Mouse (Mus musculus): ENCODE results near the gene Tmem115. TPM values are rescaled to one million over a fixed set of nuclear protein-coding genes. Genes with fewer than 3 reads are reported as not detected.

Gene Tmem115
- total RNA-seq (2022): 10 to 100 TPM; 21.2 to 25.6 (median 22.2) TPM

DNA sequence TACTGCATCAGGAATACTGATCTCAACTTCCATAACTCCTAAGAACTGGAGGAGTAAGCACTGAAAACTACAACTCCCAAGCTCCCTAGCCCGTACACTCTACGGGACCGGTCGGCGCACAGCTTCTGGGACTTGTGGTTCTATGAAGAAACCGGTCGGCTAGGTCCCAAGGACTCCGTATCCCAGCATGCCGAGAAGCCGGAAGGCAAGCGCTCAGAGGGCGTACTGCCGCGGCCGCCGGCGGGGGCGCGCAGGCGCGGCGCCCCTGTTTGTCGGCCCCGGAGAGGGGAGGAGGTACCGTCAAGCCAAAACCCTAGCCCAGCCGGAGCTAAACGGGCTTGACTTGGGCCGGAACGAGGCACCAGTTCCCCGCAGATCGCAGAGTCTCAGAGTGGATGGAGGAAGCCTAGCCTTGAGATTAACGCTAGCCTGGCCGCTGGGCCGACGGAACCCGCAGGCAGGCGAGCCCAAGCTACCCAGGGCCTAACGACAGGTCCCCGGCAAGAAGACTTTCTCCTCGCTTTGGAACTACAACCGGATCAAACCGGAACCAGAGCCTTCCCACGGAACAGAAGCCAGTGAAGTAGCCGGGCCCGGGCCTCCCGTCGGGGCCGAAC, at the start of gene Tmem115:
Gene Tmem115 (plus strand): TSS at position 155 of the 617 bp plus-strand sequence.
- peak; percentile 96 for DNase-seq (ENCODE audit: low spot score)

GRCm38 (mm10) chr9:107484302-107484701, 49.4 kb upstream of the Tmem115 start:
- DNase-seq (ENCODE audit: low spot score): no peak

GRCm38 (mm10) chr9:107484766-107485165, 49.0 kb upstream of the Tmem115 start:
- DNase-seq (ENCODE audit: low spot score): no peak

DNA sequence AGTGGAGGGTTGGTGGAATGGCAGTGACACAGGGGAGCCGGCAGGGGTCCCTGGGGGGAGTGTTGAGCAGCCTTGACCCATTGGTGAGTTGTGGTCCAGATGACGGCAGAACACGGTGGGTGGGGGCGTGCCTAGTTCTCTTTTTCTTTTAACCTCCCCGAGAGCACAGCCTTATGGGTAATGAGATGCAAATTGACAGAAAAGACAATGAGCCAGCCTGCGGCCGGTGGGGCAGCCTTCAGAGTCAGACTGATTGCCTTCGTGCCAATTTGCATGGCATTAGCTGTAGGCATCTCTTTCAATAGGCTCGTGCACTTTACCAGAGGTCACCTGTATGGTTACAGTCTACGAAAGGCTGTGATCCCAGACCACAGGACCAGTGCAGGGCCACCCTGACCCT, 47.7 kb upstream of the Tmem115 start:
- DNase-seq (ENCODE audit: low spot score): no peak

GRCm38 (mm10) chr9:107486507-107487225, 47.1 kb upstream of the Tmem115 start:
- peak; percentile 10 for DNase-seq (ENCODE audit: low spot score)

- no peak for DNase-seq (ENCODE audit: low spot score)
Observed at GRCm38 (mm10) chr9:107490146-107490545, 43.6 kb upstream of the Tmem115 start.

- no peak for DNase-seq (ENCODE audit: low spot score)
Observed at GRCm38 (mm10) chr9:107490625-107491024, 43.1 kb upstream of the Tmem115 start.

GRCm38 (mm10) chr9:107493511-107493910, 40.2 kb upstream of the Tmem115 start:
- no peak for DNase-seq (ENCODE audit: low spot score)

DNA sequence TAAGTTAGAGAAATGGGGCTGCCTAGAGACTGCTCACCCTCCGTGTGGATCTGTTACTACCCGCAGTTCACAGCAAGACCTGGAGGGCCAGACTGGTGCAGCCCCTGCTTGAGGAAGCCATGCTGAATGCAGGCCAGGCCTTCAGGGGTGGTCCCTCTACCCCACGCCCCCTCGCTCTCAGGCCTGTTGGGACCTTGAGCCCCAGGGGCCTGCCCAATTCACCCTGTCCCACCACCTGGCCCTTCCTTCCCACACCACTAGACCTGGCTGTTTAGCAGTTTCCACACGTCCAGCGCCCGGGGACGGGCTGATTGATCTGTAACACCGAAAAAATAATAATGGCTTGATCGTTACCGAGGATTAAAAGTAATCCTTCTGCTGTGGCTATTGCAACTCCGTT, 39.5 kb upstream of the Tmem115 start:
- no peak for DNase-seq (ENCODE audit: low spot score)

DNA sequence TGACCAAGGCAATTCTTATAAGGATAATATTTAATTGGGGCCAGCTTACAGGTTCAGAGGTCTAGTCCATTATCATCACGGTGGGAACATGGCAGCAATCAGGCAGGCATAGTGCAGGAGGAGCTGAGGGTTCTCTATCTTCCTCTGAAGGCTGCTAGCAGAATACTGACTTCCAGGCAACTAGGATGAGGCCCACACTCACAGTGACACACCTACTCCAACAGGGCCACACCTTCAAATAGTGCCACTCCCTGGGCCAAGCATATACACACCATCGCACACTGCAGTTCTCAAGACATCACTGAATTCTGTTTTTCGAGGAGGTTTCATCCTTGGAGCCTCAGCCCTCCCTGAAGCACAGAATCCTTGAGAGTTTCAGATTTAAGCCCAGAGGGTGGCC, 37.4 kb upstream of the Tmem115 start:
- DNase-seq (ENCODE audit: low spot score): no peak

DNA sequence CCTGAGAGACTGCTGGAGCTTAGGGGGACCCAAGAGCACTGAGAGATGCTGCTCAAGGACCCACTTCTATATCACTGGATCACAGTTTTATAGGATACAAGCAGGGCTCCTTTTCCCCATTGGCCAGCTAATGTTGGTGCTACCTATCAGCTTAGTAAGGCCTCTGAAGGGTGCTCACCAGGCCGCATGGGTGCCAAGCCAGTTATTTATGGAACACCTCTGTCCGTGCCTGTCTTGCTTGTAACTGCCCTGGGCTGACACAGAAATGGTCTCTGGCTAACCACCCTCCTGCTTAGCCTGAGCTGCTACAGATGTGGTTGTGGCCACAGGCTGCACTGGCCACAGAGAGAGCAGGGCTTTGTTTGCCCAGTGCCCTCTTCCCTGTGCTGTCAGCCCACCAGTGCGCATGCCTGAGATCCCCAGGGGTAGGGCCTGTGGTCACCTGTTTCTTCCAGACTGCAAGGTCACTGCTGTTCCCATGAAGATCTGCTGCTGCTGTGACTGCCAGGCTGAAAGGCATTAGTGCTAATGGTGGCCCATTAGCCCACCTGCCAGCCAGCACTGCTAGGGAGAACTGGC, 32.9 kb upstream of the Tmem115 start:
- DNase-seq (ENCODE audit: low spot score): peak; percentile 8

DNA sequence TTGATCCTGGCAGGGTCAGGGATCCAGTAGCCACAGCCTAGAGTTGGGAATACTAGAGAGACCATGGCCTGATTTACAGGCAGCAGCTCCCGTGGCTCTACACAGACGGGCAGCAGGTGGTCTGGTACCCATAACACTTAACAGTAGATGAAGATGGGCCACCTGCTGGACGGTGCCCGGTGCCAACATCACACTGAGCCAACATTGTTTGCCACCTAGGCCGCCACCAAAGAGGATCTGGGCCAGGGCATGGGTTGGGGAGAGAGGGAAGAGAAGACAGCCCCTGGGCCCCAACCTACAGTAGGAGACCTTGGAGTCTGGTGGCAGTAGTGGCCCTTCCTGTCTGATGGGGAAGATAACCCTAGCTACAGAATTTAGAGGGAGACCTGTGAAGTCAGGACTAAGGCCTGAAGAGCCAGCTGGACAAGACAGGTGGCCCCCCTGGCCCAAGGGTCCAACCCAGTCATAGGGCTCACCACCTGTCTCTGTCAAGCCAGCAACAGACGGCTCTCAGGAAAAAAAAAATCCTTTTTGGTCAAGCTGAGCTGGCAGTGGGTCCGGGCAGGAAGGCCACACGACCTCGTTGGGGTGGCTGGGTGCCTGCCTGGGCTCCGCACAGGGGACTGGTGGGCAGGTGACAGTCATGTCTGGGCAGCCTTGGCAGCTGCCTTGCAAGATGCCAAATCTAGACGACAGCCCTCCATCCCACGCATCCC, 31.5 kb upstream of the Tmem115 start:
- no peak for DNase-seq (ENCODE audit: low spot score)

DNA sequence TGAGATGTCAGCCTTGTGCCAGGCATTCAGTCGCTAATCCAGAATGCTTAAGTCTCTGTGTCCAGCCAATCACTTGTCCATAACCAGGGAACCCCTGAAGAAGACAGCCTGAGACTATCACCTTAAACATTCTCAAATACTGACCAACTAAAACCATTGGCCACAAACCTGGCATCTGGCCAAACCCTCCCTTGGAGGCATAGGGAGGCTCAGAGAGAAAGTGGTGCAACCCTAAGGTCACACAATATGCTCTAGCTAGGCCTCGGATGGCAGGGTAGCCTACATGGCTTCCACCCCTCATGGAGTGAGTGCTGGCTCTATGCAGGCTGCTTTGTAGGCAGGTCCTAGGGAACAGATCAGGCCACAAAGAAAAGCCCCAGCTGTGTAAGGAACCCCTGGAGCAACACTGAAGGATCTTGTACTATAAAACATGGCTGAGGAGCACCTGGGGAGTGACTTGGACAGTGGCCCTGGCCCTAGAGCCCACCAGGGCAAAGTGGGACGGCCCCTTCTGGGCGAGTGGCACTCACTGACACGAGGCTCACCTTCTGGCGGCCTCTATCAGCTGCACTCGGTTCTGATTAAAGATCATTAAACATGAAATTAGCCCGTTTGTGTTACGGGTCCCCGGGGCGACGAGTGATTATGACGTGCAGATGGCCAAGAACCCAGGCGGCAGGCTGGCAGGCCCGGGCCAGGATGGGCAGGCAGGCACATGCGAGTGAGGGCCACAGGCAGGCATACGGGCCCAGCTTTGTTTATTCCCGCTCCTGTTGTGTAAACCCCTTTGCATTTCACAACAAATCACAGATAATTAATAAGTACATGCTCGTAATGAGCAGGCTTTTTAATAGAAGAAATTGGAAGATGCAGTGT, 28.8 kb upstream of the Tmem115 start:
- DNase-seq (ENCODE audit: low spot score): no peak

DNA sequence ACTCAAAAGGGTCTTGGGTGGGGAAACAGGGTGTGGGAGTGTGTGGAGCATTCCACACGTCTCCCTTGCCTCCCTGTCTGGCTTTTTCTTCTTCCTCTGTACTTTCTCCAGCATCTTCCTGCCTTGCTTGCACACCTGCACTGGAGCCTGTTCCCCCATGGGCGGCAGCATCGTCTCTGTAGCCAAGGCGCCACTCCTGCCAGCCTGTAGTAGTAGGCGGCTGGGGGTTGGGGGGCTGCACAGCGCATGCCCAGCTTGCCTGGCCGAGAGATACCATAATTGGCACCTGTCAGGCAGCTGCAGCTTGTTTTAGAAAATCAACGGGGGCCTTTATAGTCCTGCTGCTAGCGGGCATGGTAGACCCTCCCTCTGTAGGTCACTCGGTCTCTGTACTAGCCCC, 25.5 kb upstream of the Tmem115 start:
- DNase-seq (ENCODE audit: low spot score): no peak

- DNase-seq (ENCODE audit: low spot score): no peak
Observed at GRCm38 (mm10) chr9:107510384-107511100, 23.2 kb upstream of the Tmem115 start.

DNA sequence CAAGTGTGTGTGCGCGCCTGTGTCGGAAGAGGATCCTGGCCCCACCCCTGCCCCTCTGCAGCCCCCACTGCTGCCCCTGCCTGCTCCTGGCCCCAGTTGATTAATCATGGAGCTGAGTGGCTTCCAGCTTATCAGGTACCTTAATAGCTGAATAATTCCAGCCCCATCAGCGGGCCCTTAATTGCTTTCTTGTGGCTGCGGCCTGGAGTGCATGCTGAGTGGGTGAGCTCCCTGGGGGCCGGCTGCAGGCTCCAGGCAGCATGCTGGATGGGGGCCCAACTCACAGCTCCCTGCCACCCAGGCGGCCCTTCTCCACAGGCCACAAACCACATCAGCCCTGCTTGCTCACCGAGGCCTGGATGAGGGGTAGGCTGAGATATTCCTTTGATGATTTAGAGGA, 22.3 kb upstream of the Tmem115 start:
- DNase-seq (ENCODE audit: low spot score): no peak

DNA sequence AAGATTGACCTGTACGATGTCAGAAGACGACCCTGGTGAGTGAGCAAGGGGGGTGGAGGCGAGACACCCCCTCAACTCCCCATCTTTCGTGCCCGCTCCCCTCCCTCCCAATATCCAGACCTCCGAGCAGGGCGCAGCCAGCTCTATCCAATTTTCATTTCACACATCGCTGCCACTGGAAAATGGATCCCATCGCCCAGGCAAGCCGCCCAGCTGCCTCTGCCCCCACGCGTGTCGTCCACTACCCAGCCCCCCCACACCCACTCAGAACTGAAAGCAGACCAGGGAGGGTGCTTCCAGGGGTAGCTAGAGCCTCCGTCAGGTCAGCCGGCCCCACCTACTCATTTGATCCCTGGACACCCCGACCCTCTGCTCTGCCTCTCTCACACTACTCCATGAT, 21.4 kb upstream of the Tmem115 start:
- no peak for DNase-seq (ENCODE audit: low spot score)

- DNase-seq (ENCODE audit: low spot score): peak; percentile 74
Observed at GRCm38 (mm10) chr9:107514303-107514955, 19.3 kb upstream of the Tmem115 start.

- no peak for DNase-seq (ENCODE audit: low spot score)
Observed at GRCm38 (mm10) chr9:107520331-107520730, 13.4 kb upstream of the Tmem115 start.

DNA sequence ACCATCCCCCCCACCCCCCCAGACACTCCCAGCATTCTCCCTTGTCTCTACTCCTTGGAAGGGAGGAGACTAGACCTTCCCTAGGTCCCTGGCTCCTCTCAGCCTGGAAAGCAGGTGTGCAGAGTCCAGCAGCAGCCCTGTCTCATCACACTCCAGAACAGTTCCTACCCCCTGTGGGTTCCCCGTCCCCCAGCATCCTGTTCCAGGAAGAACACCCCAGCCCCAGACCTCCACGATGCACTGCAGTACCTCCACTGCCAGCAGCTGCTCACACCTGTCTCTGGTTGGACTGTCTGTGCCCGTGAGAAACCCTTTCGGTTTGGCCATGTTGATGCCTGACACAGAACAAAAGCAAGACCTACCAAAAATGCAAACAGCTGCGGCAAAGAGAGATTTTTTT, 12.6 kb upstream of the Tmem115 start:
- no peak for DNase-seq (ENCODE audit: low spot score)
